Mouse (Mus musculus): ENCODE results near the gene Sycp2. TPM values are rescaled to one million over a fixed set of nuclear protein-coding genes. Genes with fewer than 3 reads are reported as not detected.
A peak's percentile ranks its signal among the peaks of the same experiment; 100 is the strongest.
"Not testable (repeated sequence)": the region's sequence is repeated elsewhere in the genome, so short reads cannot be mapped to it uniquely, and the experiment has no call there.

Gene Sycp2
- polyA plus RNA-seq, 1 experiment from 2014 or later: 0.13 TPM

DNA sequence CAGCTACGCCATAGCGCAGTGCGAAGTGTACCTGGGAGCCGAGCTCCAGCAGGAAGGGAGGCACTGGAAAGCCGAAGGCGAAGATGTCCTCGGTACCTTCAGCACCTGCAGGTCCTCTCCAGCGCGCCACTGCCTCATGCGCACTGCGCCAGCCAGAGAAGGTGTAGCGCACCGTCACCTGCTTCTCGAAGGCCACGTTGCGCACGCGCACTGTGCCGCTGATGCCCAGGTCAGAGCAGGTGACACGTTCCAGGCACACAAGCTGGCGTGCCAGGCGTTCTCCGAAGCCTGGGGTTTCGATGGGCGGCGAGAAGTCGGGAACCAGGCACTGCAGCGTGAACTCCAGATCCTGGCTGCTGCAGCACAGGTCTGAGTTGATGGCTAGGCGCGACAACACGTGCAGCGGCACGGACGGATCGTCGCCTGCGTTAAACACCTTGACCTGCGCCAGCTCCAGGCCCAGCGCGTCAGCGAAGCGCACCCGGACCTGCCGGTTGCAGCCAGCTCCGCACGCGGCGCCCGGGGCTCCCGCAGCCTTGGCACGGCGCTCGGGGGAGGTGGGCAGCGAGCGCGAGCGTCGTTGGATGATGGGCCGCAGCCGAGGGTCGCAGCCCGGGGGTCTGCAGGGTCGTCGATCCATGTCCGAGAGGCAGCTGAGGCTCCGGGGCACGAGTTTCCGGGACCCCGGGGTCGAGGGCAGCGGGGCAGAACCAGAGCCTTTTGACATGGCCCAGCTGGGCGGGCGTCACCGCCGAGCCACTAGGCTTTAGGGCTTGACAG lies 6.2 kb upstream of the Sycp2 start:
- no peak overlapping the region for H3K27ac ChIP-seq

DNA sequence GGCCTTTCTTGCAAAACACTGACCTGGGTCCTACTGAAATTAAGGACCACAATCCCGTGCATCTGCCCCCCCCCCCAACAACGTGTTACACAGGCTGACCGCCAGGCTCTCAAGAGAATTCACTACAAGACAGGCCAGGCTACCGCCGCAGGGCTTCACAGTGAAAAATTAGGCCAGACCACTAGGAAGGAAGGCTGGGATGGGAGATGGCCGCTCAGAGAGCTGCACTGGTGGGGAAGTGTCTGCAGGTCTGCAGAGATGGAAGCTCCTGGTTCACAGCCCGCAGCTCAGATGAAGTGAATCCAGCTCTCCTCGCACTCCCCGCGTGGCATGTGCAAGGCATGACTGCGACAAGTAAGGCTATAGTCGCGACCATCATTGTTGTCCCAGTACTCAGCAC lies 5.6 kb upstream of the Sycp2 start:
- ATAC-seq (ENCODE audit: insufficient number of reproducible peaks, insufficient read depth, low FRiP score, low TSS enrichment): no peak
- Histone ChIP-seq H3K4me3 (peak overlapping the region; percentile 75), H3K9me3 (no peaks in the 10 kb centered on the region), H3K4me2 (replicated peaks) (peak overlapping the region; percentile 99), H3K27ac (no peak overlapping the region), H3K36me3 (no peaks in the 10 kb centered on the region; the same call in 1 of the 2 replicates), H3K27me3 (peaks cover 19% of the 10 kb centered on the region), H3K9ac (no peak overlapping the region), H3K4me1 (peaks cover 16% of the 10 kb centered on the region)
- 62% methylated on average over 13 of the region's 13 CpGs for WGBS

More for the DNA sequence above, 6.2 kb upstream of the Sycp2 start:
- H3K4me2 ChIP-seq (replicated peaks): peak overlapping the region; percentile 99
- H3K4me1 ChIP-seq: peaks cover 16% of the 10 kb centered on the region
- ATAC-seq (ENCODE audit: insufficient number of reproducible peaks, insufficient read depth, low FRiP score, low TSS enrichment): no peak
- H3K4me3 ChIP-seq: peak overlapping the region; percentile 75
- H3K9ac ChIP-seq: peak overlapping the region; percentile 72
- peaks cover 19% of the 10 kb centered on the region for H3K27me3 ChIP-seq
- H3K36me3 ChIP-seq: no peaks in the 10 kb centered on the region; the same call in 1 of the 2 replicates
- 14% methylated on average over 75 of the region's 75 CpGs for WGBS
- no peaks in the 10 kb centered on the region for H3K9me3 ChIP-seq

- Histone ChIP-seq H3K27me3 (peaks cover 19% of the 10 kb centered on the region), H3K4me2 (replicated peaks) (no peak overlapping the region; the same call in 1 of the 2 replicates), H3K36me3 (no peaks in the 10 kb centered on the region), H3K9me3 (no peaks in the 10 kb centered on the region), H3K27ac (no peak overlapping the region), H3K9ac (no peak overlapping the region), H3K4me1 (peaks cover 16% of the 10 kb centered on the region), H3K4me3 (no peak overlapping the region)
- 58% methylated on average over 6 of the region's 6 CpGs for WGBS
- no peak for ATAC-seq (ENCODE audit: insufficient number of reproducible peaks, insufficient read depth, low FRiP score, low TSS enrichment)
Observed at GRCm38 (mm10) chr2:178412598-178412997, 5.1 kb upstream of the Sycp2 start.

- no peaks in the 10 kb centered on the region for H3K9me3 ChIP-seq
- no peak overlapping the region for H3K4me3 ChIP-seq
- 75% methylated on average over 6 of the region's 6 CpGs for WGBS
- no peak for ATAC-seq (ENCODE audit: insufficient number of reproducible peaks, insufficient read depth, low FRiP score, low TSS enrichment)
- no peak overlapping the region for H3K9ac ChIP-seq
- no peak overlapping the region for H3K4me2 ChIP-seq (replicated peaks)
- H3K27me3 ChIP-seq: peaks cover 19% of the 10 kb centered on the region
- peaks cover 16% of the 10 kb centered on the region for H3K4me1 ChIP-seq
- no peak overlapping the region for H3K27ac ChIP-seq
- H3K36me3 ChIP-seq: no peaks in the 10 kb centered on the region
Observed at GRCm38 (mm10) chr2:178410286-178410685, 2.8 kb upstream of the Sycp2 start.

- Histone ChIP-seq H3K4me2 (replicated peaks) (no peak overlapping the region), H3K36me3 (no peaks in the 10 kb centered on the region), H3K27me3 (peaks cover 16% of the 10 kb centered on the region), H3K9ac (no peak overlapping the region), H3K4me3 (no peak overlapping the region), H3K27ac (no peak overlapping the region), H3K9me3 (no peaks in the 10 kb centered on the region), H3K4me1 (peaks cover 8% of the 10 kb centered on the region)
- WGBS: 32% methylated on average over 1 of the region's 1 CpGs
- no peak for ATAC-seq (ENCODE audit: insufficient number of reproducible peaks, insufficient read depth, low FRiP score, low TSS enrichment)
Observed at GRCm38 (mm10) chr2:178409024-178409423, 1.5 kb upstream of the Sycp2 start.

DNA sequence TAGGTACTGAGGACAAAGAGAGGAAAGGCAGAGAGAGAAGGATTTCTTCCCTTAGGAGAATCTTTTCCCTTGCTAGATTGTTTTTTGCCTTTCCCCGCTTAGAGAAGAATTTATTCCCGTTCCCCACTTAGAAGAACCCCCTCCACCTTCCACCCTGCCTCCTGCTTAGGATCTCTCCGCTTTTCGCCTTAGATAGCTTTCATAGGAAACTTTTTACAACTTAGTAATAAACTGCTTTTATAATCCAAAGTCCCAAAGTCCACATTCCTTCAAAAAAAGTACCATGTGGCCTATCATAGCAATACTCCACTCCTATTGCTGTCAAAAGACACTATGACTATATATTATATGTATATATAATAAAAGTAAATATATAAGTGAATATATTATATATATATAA lies 64.9 kb downstream of the Sycp2 start:
- H3K27ac ChIP-seq: no peak overlapping the region
- WGBS: 83% methylated on average over 4 of the region's 4 CpGs
- H3K9ac ChIP-seq: no peak overlapping the region
- no peaks in the 10 kb centered on the region for H3K36me3 ChIP-seq
- no peak overlapping the region for H3K4me3 ChIP-seq
- no peak overlapping the region for H3K4me2 ChIP-seq (replicated peaks)
- H3K4me1 ChIP-seq: no peaks in the 10 kb centered on the region
- no peaks in the 10 kb centered on the region for H3K9me3 ChIP-seq
- H3K27me3 ChIP-seq: no peaks in the 10 kb centered on the region
- ATAC-seq (ENCODE audit: insufficient number of reproducible peaks, insufficient read depth, low FRiP score, low TSS enrichment): no peak

- not testable (repeated sequence) for H3K27me3 ChIP-seq; H3K36me3 ChIP-seq; H3K4me2 ChIP-seq (replicated peaks); H3K9me3 ChIP-seq; ATAC-seq (ENCODE audit: insufficient number of reproducible peaks, insufficient read depth, low FRiP score, low TSS enrichment); H3K27ac ChIP-seq; H3K4me3 ChIP-seq; H3K9ac ChIP-seq; H3K4me1 ChIP-seq
Observed at GRCm38 (mm10) chr2:178342105-178342504, 65.4 kb downstream of the Sycp2 start.

DNA sequence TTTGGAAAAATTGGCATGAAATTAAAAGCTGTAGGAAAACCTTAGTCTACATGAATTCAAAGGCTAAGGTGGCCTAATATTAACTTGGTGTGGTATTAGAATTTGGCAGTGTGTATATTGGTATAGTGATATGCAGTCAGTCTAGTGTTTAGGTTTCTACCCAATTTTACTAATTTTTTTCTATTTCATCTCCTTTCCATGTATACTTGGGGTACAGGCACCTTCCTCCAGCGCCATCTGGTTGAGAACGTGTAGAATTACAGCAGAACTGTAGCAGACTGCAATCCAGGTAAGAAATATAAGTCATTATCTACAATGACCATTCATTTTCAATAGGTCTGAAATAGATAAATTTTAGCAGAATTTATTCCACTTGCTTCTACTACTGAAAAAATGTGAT lies 68.4 kb downstream of the Sycp2 start:
- no peaks in the 10 kb centered on the region for H3K4me1 ChIP-seq
- H3K9ac ChIP-seq: no peak overlapping the region
- H3K4me3 ChIP-seq: no peak overlapping the region
- H3K36me3 ChIP-seq: no peaks in the 10 kb centered on the region
- no peak for ATAC-seq (ENCODE audit: insufficient number of reproducible peaks, insufficient read depth, low FRiP score, low TSS enrichment)
- no peak overlapping the region for H3K4me2 ChIP-seq (replicated peaks)
- no peaks in the 10 kb centered on the region for H3K9me3 ChIP-seq
- WGBS: 1% methylated on average over 2 of the region's 2 CpGs
- H3K27ac ChIP-seq: no peak overlapping the region
- H3K27me3 ChIP-seq: no peaks in the 10 kb centered on the region

DNA sequence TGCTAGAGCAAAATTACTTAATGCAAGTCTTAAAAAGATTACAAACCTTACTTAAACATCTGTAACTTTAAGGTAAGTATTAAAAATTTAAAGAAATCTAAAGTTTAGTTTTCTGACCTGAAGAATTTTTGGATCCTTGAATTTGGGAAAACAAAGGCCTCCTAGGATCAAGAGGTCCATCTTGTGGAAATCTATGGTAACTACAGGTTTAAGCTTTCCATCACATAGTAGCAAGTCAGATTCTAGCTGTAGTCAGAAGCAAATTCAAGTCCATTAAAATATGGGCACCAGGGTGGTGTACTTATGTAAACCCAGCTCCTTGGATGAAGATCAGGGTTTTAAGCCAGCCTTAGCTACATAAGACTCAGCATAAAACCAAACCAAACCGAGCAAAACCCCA lies 69.6 kb downstream of the Sycp2 start:
- 41% methylated on average over 1 of the region's 1 CpGs for WGBS
- H3K9ac ChIP-seq: no peak overlapping the region
- no peaks in the 10 kb centered on the region for H3K36me3 ChIP-seq
- no peak for ATAC-seq (ENCODE audit: insufficient number of reproducible peaks, insufficient read depth, low FRiP score, low TSS enrichment)
- no peak overlapping the region for H3K27ac ChIP-seq
- no peaks in the 10 kb centered on the region for H3K9me3 ChIP-seq
- no peaks in the 10 kb centered on the region for H3K4me1 ChIP-seq
- H3K27me3 ChIP-seq: no peaks in the 10 kb centered on the region
- no peak overlapping the region for H3K4me2 ChIP-seq (replicated peaks)
- H3K4me3 ChIP-seq: no peak overlapping the region

DNA sequence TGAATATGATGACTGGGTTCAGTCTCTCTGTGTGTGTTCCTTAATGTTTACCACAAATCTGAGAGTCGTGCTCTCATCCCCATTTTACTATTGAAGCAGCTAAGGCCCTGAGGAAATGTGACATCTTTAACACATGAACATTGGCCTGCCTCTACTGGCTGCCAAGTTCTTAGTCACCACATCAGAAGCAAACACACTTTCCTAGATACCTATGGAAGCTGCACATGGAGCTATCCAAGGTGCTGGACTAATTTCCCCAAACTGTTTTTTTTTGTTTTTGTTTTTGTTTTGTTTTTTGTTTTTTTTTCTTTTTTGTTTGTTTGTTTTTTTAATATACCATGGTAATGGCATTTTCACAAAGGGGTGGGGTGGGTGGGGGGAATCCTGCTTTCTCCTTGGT lies 77.5 kb downstream of the Sycp2 start:
- no peak overlapping the region for H3K9ac ChIP-seq

DNA sequence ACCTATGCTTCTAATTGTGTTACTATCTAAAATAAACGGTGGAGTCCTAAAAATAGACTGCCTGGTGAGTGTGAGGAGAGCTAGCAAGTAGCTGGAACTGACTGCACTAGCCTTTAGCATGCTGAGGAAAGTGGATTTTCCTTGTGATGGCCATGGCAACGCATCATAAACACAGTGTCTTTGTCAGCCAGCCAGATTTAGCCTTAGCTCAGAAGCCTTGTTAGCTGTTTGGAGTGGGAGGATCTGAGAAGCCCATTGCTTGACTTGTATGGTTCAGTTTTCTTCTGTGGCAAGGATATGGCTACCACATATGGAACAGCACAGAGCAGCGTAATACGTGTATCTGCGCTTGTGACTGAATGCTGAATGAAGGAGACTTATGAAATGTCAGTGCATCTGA lies 77.9 kb downstream of the Sycp2 start:
- H3K4me1 ChIP-seq: peaks cover 11% of the 10 kb centered on the region
- no peak overlapping the region for H3K9ac ChIP-seq
- H3K36me3 ChIP-seq: no peaks in the 10 kb centered on the region
- H3K27me3 ChIP-seq: no peaks in the 10 kb centered on the region
- no peak overlapping the region for H3K4me2 ChIP-seq (replicated peaks)
- 89% methylated on average over 5 of the region's 5 CpGs for WGBS
- no peaks in the 10 kb centered on the region for H3K9me3 ChIP-seq
- ATAC-seq (ENCODE audit: insufficient number of reproducible peaks, insufficient read depth, low FRiP score, low TSS enrichment): no peak
- no peak overlapping the region for H3K4me3 ChIP-seq
- H3K27ac ChIP-seq: no peak overlapping the region

More for the DNA sequence above, 77.5 kb downstream of the Sycp2 start:
- Histone ChIP-seq H3K36me3 (no peaks in the 10 kb centered on the region), H3K4me2 (replicated peaks) (no peak overlapping the region), H3K4me1 (peaks cover 11% of the 10 kb centered on the region), H3K9me3 (no peaks in the 10 kb centered on the region), H3K27ac (no peak overlapping the region), H3K27me3 (no peaks in the 10 kb centered on the region), H3K4me3 (no peak overlapping the region)
- no peak for ATAC-seq (ENCODE audit: insufficient number of reproducible peaks, insufficient read depth, low FRiP score, low TSS enrichment)
- 59% methylated on average over 1 of the region's 1 CpGs for WGBS

DNA sequence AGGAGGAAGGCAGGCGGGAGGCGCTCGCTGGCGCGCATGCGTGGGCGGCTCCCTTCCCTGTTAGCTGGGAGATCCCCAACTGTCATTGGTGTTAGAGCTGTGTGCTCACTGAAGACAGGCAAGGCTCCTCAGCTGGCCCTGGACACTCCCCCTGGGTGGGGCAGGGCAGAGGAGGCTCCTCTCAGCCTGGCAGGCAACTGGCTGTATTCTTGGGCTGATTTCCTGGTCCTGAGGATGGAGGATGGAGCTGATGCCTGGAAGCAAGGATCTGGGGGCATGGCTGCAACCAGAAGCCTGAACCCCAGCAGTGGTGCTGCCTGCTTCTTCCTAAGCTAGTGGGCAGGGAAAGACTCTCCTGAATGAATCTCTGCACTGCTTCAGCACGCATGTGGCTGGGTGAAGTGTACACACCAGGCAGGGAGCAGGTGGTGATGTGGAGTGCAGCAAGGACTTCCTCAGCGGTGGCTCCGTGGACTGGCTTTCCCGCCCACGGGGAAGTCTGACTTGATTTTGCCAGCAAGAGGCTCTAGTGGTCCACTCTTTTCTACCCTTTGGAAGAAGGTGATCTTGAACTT lies 79.9 kb downstream of the Sycp2 start:
- Histone ChIP-seq H3K9me3 (no peaks in the 10 kb centered on the region), H3K4me3 (no peak overlapping the region), H3K27me3 (no peaks in the 10 kb centered on the region), H3K36me3 (no peaks in the 10 kb centered on the region), H3K27ac (no peak overlapping the region), H3K4me2 (replicated peaks) (peak overlapping the region; percentile 37), H3K4me1 (peaks cover 11% of the 10 kb centered on the region), H3K9ac (no peak overlapping the region)
- 17% methylated on average over 12 of the region's 12 CpGs for WGBS
- ATAC-seq (ENCODE audit: insufficient number of reproducible peaks, insufficient read depth, low FRiP score, low TSS enrichment): peak; percentile 91

All from embryonic facial prominence, embryonic 12.5 days (tissue).